Mouse (Mus musculus): ENCODE data around the gene Tmem51. TPM values are rescaled to one million over a fixed set of nuclear protein-coding genes. Genes with fewer than 3 reads are reported as not detected.

Tmem51 gene
- polyA plus RNA-seq, 1 experiment from 2014 or later: 10.1 TPM

GRCm38 (mm10) chr4:141981475-141981874, 102.6 kb downstream of the Tmem51 start:
- no peak for ATAC-seq (replicated peaks; ENCODE audit: insufficient number of reproducible peaks, low FRiP score, low TSS enrichment, low read depth)
- no peaks in the 10 kb centered on the region for H3K4me1 ChIP-seq (ENCODE audit: control insufficient read depth, insufficient read depth, low read length)
- WGBS: 69% methylated on average over 3 of the region's 3 CpGs
- no peak overlapping the region for H3K4me2 ChIP-seq (ENCODE audit: low read depth, low read length)
- H3K4me3 ChIP-seq (ENCODE audit: low read depth, low read length): no peak overlapping the region
- H3K9ac ChIP-seq (replicated peaks; ENCODE audit: low read length): no peak overlapping the region
- no peak overlapping the region for H3K27ac ChIP-seq (replicated peaks; ENCODE audit: low read depth, low read length)
- no peaks in the 10 kb centered on the region for H3K27me3 ChIP-seq (ENCODE audit: control insufficient read depth, insufficient read depth, low read length)
- no peaks in the 10 kb centered on the region for H3K9me3 ChIP-seq (replicated peaks; ENCODE audit: control insufficient read depth, low read length)
- DNase-seq (ENCODE audit: low spot score): no peak
- H3K36me3 ChIP-seq (replicated peaks; ENCODE audit: control insufficient read depth, insufficient read depth, low read depth, low read length): no peaks in the 10 kb centered on the region

Other genes starting within 250 kb of the Tmem51 start
- not detected in 2 replicates for gene Ctrc, start 237.9 kb downstream of the Tmem51 start, polyA plus RNA-seq (2014; fragmentation: Nextera tagmentation; extraction: Ambion mirVana)
- gene Efhd2, start 209.4 kb downstream of the Tmem51 start, polyA plus RNA-seq (2014; fragmentation: Nextera tagmentation; extraction: Ambion mirVana): 18.2 and 19.1 TPM in 2 replicates
- 0.68 and 0.94 TPM in 2 replicates for gene Fhad1, start 69.2 kb downstream of the Tmem51 start, polyA plus RNA-seq (2014; fragmentation: Nextera tagmentation; extraction: Ambion mirVana)
- 11.1 and 13.2 TPM in 2 replicates for gene Kazn, start 155.1 kb upstream of the Tmem51 start, polyA plus RNA-seq (2014; fragmentation: Nextera tagmentation; extraction: Ambion mirVana)

Measured in embryonic facial prominence, embryonic 11.5 days (tissue).